Mouse (Mus musculus) liver, adult 2 months (tissue): ENCODE data around the gene Lgals2.

Experiments used
- CTCF ChIP-seq: fragments of 200-500 bp; IDR thresholded peaks from 2 replicates; pipeline ENCODE4 v1.5.1; 2011; ENCODE audit warnings: low read depth, low read length, control low read depth
- POLR2A ChIP-seq: fragments of 200-500 bp; IDR thresholded peaks from 2 replicates; pipeline ENCODE4 v1.6.1; 2011; ENCODE audit warnings: low read length, control low read depth; ENCODE audit not compliant: insufficient read depth; ENCODE audit errors: extremely low read depth

DNA sequence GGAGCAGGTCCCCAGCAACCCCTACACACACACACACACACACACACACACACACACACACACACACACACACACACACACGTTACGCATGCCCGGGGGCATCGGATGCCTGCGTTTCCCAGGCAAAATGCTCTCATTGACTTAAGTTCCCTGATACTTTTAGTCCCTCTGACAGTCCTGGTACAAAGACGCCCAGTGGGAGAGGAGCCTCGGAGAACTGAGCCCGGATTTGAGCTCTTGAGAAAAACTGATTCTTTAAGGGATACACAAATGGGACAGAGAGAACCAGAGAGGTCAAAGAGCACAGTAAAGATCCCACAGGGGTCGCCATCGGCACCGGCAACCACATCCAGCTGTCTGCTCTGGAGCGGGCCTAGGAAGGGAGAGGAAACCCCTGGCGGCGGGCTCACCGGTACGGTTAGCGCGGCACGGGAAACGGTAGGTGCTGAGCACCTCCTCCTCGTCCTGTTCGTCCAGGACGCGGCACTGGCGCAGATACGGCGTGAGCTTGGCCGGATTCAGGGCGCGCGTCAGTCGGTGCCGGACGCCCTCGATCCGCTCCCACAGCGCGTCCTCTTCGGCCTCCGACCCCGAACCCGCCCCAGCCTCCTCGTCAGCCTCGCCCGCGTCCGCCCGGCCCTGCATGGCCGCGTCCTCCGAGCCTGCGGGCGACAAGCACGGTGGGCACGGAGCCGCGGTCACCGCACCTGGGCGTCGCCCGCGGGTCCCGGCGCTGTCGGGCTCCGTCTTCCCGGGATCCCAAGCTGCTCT lies 53.2 kb downstream of the Lgals2 start:
- TF ChIP-seq CTCF (0 out of 2 replicates have a peak, but pooled peaks have one; percentile 6), POLR2A (no peak)
